Mouse (Mus musculus): ENCODE data around the gene Ltb4r2. TPM values are rescaled to one million over a fixed set of nuclear protein-coding genes. Genes with fewer than 3 reads are reported as not detected.
A peak's percentile ranks its signal among the peaks of the same experiment; 100 is the strongest.

Gene Ltb4r2
- polyA plus RNA-seq, 1 experiment: 0.83 TPM

- 0 out of 2 replicates have a peak overlapping the region, but pooled peaks have one; percentile 27 for H3K27ac ChIP-seq (ENCODE audit: insufficient read depth, low read length)
- H3K36me3 ChIP-seq (ENCODE audit: control insufficient read depth, insufficient read depth, low read length): no peaks in the 10 kb centered on the region
- peaks cover 10% of the 10 kb centered on the region for H3K27me3 ChIP-seq (ENCODE audit: control insufficient read depth, insufficient read depth, low read length)
- H3K4me1 ChIP-seq (ENCODE audit: control insufficient read depth, insufficient read depth, insufficient read length): peaks cover 10% of the 10 kb centered on the region; the same call in 1 of the 2 replicates
- no peak for DNase-seq (ENCODE audit: low read depth in 1 of 2, low spot score in 2 of 2)
- WGBS: 29% methylated on average over 7 of the region's 7 CpGs
- no peak overlapping the region for H3K4me3 ChIP-seq (ENCODE audit: extremely low read depth, insufficient read depth, insufficient read length)
- no peak for TF ChIP-seq POLR2A (IDR thresholded peaks at IDR 0.05; ENCODE audit: low read depth, low read length)
These were observed 1.9 kb downstream of the Ltb4r2 start for GRCm38 (mm10) chr14:55763166-55763565.

DNA sequence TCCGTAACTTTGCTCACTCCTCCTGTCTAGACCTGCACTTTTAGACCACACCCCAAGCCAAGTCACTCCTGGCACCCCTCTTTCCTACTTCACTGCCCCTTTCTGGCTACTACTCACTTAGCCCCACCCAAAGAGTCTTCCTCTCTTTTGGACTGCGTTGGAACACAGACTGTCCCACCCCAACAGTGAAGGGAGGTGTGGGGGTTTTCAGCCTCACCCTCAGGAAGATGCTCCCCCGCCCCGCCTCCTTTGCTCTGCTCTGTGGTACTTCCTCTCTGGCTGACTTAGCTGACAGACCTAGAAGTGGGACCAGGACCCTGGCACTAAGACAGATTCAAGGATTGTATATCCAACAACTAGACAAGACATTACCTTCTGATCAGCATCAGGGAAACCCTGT is 4.5 kb downstream of the Ltb4r2 start, which contains the start of gene Ltb4r1:
Gene Ltb4r1, plus strand, starts transcription at position 267 of the 400 bp plus-strand sequence.
- no peak for DNase-seq (ENCODE audit: low read depth in 1 of 2, low spot score in 2 of 2)
- peaks cover 10% of the 10 kb centered on the region; the same call in 1 of the 2 replicates for H3K4me1 ChIP-seq (ENCODE audit: control insufficient read depth, insufficient read depth, insufficient read length)
- WGBS: 28% methylated on average over 4 of the region's 4 CpGs
- TF ChIP-seq POLR2A (IDR thresholded peaks at IDR 0.05; ENCODE audit: low read depth, low read length): no peak
- TF ChIP-seq CTCF (IDR thresholded peaks at IDR 0.05; ENCODE audit: extremely low read depth, insufficient read depth, insufficient read length, insufficient replicate concordance): no peak
- no peaks in the 10 kb centered on the region for H3K36me3 ChIP-seq (ENCODE audit: control insufficient read depth, insufficient read depth, low read length)
- H3K27ac ChIP-seq (ENCODE audit: insufficient read depth, low read length): no peak within 1 kb of the TSS
- no peak within 1 kb of the TSS for H3K4me3 ChIP-seq (ENCODE audit: extremely low read depth, insufficient read depth, insufficient read length)
- H3K27me3 ChIP-seq (ENCODE audit: control insufficient read depth, insufficient read depth, low read length): peaks cover 10% of the 10 kb centered on the region

- 15% methylated on average over 52 of the region's 52 CpGs for WGBS
- no peak overlapping the region for H3K27ac ChIP-seq (ENCODE audit: insufficient read depth, low read length)
- no peaks in the 10 kb centered on the region for H3K36me3 ChIP-seq (ENCODE audit: control insufficient read depth, insufficient read depth, low read length)
- H3K4me1 ChIP-seq (ENCODE audit: control insufficient read depth, insufficient read depth, insufficient read length): peaks cover 3% of the 10 kb centered on the region; the same call in 1 of the 2 replicates
- H3K27me3 ChIP-seq (ENCODE audit: control insufficient read depth, insufficient read depth, low read length): peaks cover 4% of the 10 kb centered on the region; the same call in 1 of the 2 replicates
- no peak for DNase-seq (ENCODE audit: low read depth in 1 of 2, low spot score in 2 of 2)
- H3K4me3 ChIP-seq (ENCODE audit: extremely low read depth, insufficient read depth, insufficient read length): peak overlapping the region; percentile 32; the same call in 1 of the 2 replicates
- TF ChIP-seq POLR2A (IDR thresholded peaks at IDR 0.05; ENCODE audit: low read depth, low read length): no peak
- TF ChIP-seq CTCF (IDR thresholded peaks at IDR 0.05; ENCODE audit: extremely low read depth, insufficient read depth, insufficient read length, insufficient replicate concordance): no peak
These were observed 6.5 kb downstream of the Ltb4r2 start for GRCm38 (mm10) chr14:55767519-55768414.

DNA sequence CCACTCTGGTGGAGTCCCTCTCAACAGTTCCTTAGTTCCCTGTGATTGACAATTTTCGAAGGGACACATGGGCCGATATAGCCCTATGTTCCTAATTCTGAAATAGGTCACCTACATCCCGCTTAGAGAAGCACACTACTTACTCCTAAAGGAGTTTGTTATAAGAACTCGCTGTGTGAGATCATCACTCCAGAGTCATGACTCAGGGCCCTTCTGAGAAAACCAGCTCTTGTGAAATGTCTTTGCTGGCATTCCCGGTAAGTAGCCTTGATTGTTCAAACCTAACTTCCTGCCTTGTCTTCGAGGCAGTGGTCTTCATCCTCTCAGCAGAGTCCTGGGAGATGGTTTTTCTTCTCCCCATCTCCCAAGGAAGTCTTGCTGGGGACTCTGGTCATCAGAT is 7.3 kb downstream of the Ltb4r2 start:
- Histone ChIP-seq H3K27me3 (ENCODE audit: control insufficient read depth, insufficient read depth, low read length) (0 out of 2 replicates have a peak, but pooled peaks cover 3% of the 10 kb centered on the region), H3K27ac (ENCODE audit: insufficient read depth, low read length) (no peak overlapping the region), H3K36me3 (ENCODE audit: control insufficient read depth, insufficient read depth, low read length) (no peaks in the 10 kb centered on the region), H3K4me1 (ENCODE audit: control insufficient read depth, insufficient read depth, insufficient read length) (peaks cover 3% of the 10 kb centered on the region; the same call in 1 of the 2 replicates), H3K4me3 (ENCODE audit: extremely low read depth, insufficient read depth, insufficient read length) (no peak overlapping the region)
- WGBS: 85% methylated on average over 6 of the region's 6 CpGs
- TF ChIP-seq POLR2A (IDR thresholded peaks at IDR 0.05; ENCODE audit: low read depth, low read length): no peak
- no peak for TF ChIP-seq CTCF (IDR thresholded peaks at IDR 0.05; ENCODE audit: extremely low read depth, insufficient read depth, insufficient read length, insufficient replicate concordance)
- DNase-seq (ENCODE audit: low read depth in 1 of 2, low spot score in 2 of 2): no peak

GRCm38 (mm10) chr14:55769087-55769703 is 8.0 kb downstream of the Ltb4r2 start:
- Histone ChIP-seq H3K36me3 (ENCODE audit: control insufficient read depth, insufficient read depth, low read length) (no peaks in the 10 kb centered on the region), H3K4me3 (ENCODE audit: extremely low read depth, insufficient read depth, insufficient read length) (no peak overlapping the region), H3K27ac (ENCODE audit: insufficient read depth, low read length) (no peak overlapping the region), H3K4me1 (ENCODE audit: control insufficient read depth, insufficient read depth, insufficient read length) (peaks cover 3% of the 10 kb centered on the region; the same call in 1 of the 2 replicates), H3K27me3 (ENCODE audit: control insufficient read depth, insufficient read depth, low read length) (0 out of 2 replicates have a peak, but pooled peaks cover 3% of the 10 kb centered on the region)
- DNase-seq (ENCODE audit: low read depth in 1 of 2, low spot score in 2 of 2): no peak
- WGBS: 74% methylated on average over 16 of the region's 16 CpGs
- TF ChIP-seq POLR2A (IDR thresholded peaks at IDR 0.05; ENCODE audit: low read depth, low read length): no peak
- TF ChIP-seq CTCF (IDR thresholded peaks at IDR 0.05; ENCODE audit: extremely low read depth, insufficient read depth, insufficient read length, insufficient replicate concordance): no peak

DNA sequence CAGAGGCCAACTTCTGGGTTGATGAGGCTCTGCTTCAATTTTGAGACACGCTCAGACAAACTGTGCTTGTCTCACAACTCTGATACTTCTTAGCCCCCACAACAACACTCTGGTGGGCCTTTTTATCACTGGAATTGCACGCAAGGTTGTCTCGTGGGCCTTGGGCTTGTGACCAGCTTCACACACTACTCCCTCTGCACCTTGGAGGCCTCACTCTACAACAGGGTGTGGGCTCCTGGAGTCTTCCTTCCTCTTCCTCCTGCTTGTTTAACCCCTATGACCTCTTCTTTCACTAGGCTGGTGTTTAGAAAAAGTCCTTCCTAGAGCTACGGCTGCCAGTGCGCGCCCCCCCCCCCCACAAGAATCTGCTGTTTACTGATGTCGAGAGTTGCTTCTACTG is 15.5 kb downstream of the Ltb4r2 start:
- Histone ChIP-seq H3K4me1 (ENCODE audit: control insufficient read depth, insufficient read depth, insufficient read length) (no peaks in the 10 kb centered on the region; the same call in 1 of the 2 replicates), H3K27ac (ENCODE audit: insufficient read depth, low read length) (no peak overlapping the region), H3K4me3 (ENCODE audit: extremely low read depth, insufficient read depth, insufficient read length) (no peak overlapping the region), H3K36me3 (ENCODE audit: control insufficient read depth, insufficient read depth, low read length) (no peaks in the 10 kb centered on the region), H3K27me3 (ENCODE audit: control insufficient read depth, insufficient read depth, low read length) (no peaks in the 10 kb centered on the region)
- 65% methylated on average over 7 of the region's 7 CpGs for WGBS
- DNase-seq (ENCODE audit: low read depth in 1 of 2, low spot score in 2 of 2): no peak
- TF ChIP-seq POLR2A (IDR thresholded peaks at IDR 0.05; ENCODE audit: low read depth, low read length): no peak
- no peak for TF ChIP-seq CTCF (IDR thresholded peaks at IDR 0.05; ENCODE audit: extremely low read depth, insufficient read depth, insufficient read length, insufficient replicate concordance)
